Mouse (Mus musculus) spleen, embryonic (tissue): Measurements from ENCODE around the gene Fancm.
"Not testable (repeated sequence)": the region's sequence is repeated elsewhere in the genome, so short reads cannot be mapped to it uniquely, and the experiment has no call there.

Experiments
- CTCF ChIA-PET: fragments of 350-600 bp; sonication (Branson Sonifier 250); formaldehyde crosslinking; loops from one replicate; lab custom pipeline; 2022; lab: Charles Lee

Fancm gene

GRCm38 (mm10) chr12:65118968-65119367, 43.6 kb downstream of the Fancm start:
- CTCF ChIA-PET: no interaction called here

- CTCF ChIA-PET: no interaction called here
Measured at GRCm38 (mm10) chr12:65119451-65119850, 44.0 kb downstream of the Fancm start.

GRCm38 (mm10) chr12:65136121-65136520, 60.7 kb downstream of the Fancm start:
- CTCF ChIA-PET: not testable (repeated sequence)

GRCm38 (mm10) chr12:65172021-65172951, 96.9 kb downstream of the Fancm start, which contains the start of gene Mis18bp1:
Gene Mis18bp1 (minus strand): TSS chr12:65172604.
- CTCF ChIA-PET: no interaction called here

- CTCF ChIA-PET: interaction anchor here (0.6 kb wide), 1 partner anchor 81 kb away, joined by 20 read pairs; no protein-coding TSS in a partner anchor
Measured at GRCm38 (mm10) chr12:65172959-65173358, 97.6 kb downstream of the Fancm start.

GRCm38 (mm10) chr12:65173736-65174135, 98.3 kb downstream of the Fancm start:
- CTCF ChIA-PET: interaction anchor here (0.6 kb wide), 1 partner anchor 82 kb away, joined by 20 read pairs; no protein-coding TSS in a partner anchor
